Mouse (Mus musculus): ENCODE measurements around the gene Tbx15. TPM values are rescaled to one million over a fixed set of nuclear protein-coding genes. Genes with fewer than 3 reads are reported as not detected.

Tbx15 gene
- total RNA-seq, 2 experiments from 2014 or later: 1.4 to 1.5 TPM

DNA sequence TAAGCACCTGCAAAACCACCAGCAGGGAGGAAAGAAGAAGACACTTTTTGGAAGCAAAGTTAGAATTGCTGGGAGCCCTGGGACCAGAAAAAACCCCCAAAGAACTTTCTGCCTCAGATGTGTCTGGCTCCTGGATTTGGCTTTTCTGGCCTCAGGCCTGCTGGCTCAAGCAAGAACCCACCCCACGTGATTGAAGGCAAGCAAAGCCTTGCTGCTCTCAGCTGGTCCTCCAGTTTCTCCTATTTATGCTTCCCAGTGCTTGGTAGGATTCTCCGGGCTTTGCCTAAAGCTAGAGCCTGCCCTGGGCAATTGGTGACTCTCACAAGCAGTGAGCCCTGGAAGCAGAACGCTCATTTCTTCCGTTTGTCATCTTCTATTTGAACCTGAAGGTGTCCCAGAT lies 7.4 kb downstream of the Tbx15 start:
- DNase-seq (ENCODE audit: low spot score in 2 of 2): no peak
- intact Hi-C loops (cut with DNase I): no loop called here

DNA sequence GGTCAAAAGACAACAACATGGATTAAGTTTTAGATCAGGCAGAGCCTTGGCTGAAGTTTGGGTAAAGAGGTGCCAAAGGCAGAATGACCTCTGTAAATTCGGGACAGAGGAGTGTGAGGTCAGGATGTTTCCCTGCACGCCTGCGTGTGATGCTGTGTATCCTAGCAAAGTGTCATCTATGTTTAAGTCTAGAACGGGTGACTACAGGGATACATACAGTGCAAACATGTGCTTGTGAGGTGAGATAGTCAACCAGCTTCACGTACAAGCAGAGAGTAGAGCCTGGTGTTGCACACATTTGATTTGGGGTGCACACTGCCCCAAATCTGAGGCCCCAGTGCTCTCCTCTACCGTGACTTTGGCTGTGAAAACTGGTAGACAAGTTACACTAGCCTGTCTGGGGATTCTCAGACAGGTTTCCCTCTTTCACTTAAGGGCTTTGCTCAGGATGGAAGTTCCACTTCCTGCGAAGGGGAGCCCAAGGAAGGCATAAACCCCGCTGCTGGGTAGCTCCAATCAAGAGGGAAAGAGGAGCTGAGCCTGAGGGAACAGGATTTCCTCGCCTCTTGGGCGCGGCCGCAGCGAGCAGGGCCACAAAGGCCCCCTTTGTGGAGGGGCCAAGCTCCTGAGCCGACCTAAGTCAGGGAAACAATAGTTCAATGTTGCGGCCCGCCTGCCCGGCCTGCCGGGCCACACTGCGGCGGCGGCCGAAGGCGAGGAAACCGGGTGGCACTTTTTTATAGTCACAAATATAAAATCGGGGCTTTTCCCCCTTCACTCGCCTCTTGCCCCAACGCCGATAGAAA lies 8.0 kb downstream of the Tbx15 start:
- intact Hi-C loops (cut with DNase I): no loop called here
- DNase-seq (ENCODE audit: low spot score in 2 of 2): no peak

DNA sequence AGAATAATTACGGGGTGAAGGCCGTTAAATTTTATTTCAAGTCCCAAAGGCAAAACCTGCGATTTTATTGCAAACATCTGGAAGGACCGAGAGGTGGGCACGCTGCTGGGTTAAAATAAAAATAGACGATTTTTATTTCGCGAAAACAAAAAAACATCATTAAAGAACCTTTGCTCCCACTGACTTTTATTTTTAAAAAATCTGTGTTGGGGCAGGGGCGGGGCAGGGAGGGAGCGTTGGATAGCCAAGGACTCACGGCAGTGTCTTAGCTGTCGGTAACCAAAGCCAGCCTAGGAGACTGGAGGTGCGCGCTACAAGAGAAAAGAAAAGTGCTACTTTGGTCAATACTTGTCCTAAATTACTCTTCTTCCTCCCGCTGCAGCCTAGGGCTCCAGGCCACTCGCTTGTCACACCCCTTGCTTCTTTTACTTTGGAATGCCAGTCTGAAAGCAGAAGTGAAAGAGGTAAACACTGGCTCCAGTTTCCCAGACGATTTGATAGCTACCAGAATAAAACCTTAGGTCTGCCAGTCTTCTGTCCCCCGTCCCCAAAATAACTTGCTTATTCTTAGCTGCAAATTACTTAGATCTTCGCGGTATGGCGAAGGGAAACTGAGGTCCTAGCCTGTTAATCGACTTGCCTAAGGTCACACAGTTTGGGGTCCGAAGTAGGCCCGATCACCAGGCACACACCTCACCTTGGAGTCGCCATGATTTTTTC lies 8.8 kb downstream of the Tbx15 start:
- intact Hi-C loops (cut with DNase I): no loop called here
- DNase-seq (ENCODE audit: low spot score in 2 of 2): no peak

DNA sequence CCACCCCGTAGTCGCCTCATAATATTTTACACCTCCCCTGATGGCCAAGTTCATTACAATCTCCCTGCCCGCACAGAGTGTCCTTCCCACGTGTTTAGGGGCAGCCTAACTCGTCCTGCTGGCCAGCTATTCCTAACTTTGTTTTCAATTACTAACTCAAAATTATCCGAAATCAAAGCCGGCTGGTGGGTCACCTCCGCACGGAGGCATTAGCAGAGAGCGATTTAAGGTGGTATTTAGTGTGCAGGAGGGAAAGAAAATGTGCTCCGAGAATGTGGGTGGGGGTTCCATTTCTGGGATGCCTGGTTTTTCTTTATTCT lies 9.3 kb downstream of the Tbx15 start:
- intact Hi-C loops (cut with DNase I): no loop called here

DNA sequence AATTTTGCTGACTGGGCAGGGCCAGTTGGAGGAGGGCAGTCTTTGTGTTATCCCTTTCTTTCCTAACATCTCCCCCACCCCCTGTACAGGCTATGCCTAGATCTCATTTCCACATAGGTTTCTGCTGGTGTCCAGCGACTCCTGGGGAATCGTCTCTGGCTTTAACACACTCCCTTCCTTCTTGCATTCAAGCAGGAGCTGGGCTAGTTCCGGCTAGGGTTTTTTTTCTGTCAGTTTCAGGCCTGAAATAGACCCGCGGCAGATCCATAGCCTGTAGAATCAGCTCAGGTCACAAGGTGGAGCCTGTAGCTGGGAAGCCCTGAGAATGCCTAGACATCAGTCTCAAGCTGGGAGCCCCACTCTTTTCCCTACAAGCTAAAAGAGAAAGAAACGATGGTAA lies 9.7 kb downstream of the Tbx15 start:
- intact Hi-C loops (cut with DNase I): no loop called here
- no peak for DNase-seq (ENCODE audit: low spot score in 2 of 2)

More for the DNA sequence above, 9.3 kb downstream of the Tbx15 start:
- no peak for DNase-seq (ENCODE audit: low spot score in 2 of 2)

DNA sequence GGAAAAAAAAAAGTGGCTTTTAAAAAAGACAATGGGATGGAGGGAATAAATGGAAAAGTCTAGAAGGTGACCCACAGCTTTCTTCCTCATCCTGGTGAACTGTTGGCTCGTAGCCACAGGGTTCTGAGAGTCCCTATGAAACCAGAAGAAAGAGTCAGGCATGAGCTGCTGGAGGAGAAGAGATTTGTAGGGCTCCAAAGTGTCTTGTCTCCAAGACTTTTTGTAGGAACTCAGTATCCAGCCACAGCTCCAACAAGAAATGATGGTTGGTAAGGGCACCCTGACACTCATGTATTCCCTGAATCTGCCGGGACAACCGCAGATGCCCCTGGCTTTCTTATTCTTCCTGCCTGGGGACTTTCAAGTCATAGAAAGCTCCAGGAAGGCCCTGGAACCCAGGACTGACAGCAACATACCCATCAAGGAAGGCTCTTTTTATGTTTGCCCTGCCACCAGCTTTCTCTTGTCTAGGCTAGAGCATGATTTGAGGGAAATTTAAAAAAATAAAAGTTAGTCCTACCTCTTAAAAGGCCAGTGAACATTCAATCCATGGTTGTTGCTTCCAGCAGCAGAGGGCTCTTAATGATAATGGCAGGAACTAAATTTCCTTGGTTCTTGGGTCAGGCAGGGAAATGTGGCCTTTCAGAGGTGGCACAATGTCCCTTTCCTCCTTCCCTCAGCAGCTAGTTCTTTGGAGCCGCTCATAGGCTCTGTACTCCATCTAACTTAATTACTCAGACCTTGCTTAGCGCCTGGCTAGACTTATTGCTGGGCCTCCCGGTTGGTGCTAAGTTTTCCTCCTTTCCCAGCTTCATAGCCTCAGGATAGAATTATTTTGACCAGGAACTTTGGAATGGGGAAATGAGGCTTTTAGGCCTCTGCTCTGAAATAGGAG lies 11.3 kb downstream of the Tbx15 start:
- no peak for DNase-seq (ENCODE audit: low spot score in 2 of 2)
- intact Hi-C loops (cut with DNase I): no loop called here

DNA sequence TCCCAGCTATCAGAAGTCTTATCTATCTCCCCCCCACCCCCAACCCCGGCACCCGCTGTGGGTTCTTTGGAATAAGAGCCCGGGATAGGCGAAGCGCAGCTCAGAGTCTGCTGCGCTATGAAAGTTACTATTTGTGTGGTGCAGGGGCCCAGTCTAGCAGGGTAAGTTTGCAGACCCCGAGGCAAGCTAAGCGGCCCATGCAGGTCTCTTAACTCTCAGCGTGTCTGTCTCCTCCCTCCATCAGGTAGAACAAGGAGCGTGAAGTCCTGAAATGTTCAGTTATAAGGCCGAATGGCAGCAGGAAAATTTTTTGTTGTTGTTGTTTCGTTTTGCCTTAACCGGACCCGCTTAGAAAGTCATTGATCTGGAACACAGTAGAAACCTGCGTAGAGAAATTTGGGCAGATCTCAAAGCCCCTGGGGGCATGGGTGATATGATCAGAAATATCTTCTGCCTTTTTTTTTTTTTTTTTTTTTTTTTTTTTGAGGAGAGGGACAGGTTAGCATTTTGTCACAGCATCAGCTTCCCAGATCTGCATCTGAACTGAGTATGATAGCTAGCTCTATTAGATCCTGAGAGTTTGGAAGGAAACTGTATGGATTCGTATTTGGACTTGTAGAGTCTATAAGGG lies 12.4 kb downstream of the Tbx15 start:
- DNase-seq (ENCODE audit: low spot score in 2 of 2): no peak
- intact Hi-C loops (cut with DNase I): no loop called here

DNA sequence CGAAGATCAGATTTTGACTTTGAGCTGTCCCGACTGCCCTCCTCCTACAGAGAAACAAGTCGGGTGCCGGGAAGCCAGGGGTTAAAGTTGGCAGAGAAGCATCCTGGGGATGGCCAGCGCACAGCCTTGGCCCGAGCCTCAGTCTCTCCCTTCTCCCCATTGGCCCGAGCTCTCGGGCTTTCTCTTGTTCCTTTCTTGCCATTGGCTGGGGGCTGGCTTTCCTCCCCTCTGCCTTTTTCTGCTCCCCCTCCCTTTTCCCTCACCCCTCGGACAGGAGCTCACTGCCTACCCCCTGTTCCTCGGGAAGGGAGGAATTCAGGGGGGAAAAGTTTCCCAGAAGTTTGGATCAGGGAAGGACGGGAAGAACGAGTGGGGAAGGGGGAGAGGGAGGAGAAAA lies 12.9 kb downstream of the Tbx15 start:
- no peak for DNase-seq (ENCODE audit: low spot score in 2 of 2)
- intact Hi-C loops (cut with DNase I): no loop called here

DNA sequence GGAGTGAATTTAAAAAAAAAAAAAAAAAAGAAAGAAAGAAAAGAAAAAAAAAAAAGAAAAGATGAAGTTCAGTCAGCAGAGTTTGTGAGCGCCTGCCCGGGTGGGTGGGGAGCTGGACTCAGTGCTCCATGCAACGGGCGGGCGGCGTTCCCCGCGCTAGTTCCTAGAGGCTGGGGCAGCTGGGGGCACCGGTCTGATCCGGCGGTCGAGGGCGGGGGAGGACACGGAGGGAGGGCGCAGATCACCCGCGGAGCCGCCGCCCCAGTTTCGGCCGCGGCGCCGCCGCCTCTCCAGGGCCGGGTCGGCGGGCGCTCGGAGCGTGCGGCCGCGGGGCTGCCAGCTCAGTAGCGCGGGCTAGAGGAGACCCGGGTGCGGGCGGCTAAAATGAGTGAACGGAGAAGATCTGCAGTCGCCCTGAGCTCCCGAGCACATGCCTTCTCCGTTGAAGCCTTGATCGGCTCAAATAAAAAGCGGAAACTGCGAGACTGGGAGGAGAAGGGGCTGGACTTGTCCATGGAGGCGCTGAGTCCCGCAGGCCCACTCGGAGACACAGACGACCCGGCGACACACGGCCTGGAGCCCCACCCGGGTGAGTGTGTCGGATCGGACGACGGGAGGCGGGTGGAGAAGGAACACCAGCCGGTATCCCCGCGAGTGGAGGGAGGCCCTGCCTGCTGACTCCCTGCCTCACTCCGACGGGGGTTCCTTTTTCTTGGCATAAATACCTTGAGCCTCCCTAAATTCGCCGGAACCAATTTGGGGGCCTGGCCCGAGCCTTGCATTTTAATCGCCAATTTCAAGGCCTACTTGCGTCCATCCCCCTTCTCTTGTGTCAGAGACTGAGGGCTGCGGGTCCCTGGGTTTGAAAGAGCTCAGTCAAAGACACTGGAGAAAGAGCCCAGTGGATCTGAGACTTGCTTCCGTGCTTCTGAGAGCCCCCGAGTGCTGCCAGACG lies 13.6 kb downstream of the Tbx15 start:
- intact Hi-C loops (cut with DNase I): no loop called here
- DNase-seq (ENCODE audit: low spot score in 2 of 2): no peak

DNA sequence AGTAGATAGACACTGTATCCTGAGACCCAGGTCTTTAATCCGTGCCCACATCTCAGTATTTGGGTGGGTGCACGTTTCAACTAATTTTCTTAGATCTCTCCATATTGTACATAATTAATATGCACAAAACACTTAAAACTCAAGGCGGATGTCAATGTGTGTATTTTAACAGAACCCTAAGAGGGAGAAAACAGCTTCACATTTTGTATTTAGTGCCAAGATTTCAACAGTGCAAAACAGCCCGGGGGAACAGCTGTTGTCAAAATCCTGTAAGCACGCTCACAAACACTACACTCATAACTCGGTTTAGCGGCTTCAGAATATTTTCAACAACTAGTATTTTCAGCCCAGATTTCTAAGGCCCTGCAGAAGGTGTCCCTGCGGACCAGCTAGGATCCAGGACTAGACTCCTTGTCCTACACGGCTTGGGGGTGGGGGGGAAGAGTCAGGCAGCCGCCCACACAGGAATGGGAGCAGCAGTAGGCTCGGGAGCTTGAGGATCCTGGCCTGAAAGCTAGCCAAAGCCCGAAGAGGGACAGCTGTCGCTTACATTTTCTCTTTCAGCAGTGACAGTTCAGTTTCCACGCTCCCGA lies 14.5 kb downstream of the Tbx15 start:
- intact Hi-C loops (cut with DNase I): no loop called here

DNA sequence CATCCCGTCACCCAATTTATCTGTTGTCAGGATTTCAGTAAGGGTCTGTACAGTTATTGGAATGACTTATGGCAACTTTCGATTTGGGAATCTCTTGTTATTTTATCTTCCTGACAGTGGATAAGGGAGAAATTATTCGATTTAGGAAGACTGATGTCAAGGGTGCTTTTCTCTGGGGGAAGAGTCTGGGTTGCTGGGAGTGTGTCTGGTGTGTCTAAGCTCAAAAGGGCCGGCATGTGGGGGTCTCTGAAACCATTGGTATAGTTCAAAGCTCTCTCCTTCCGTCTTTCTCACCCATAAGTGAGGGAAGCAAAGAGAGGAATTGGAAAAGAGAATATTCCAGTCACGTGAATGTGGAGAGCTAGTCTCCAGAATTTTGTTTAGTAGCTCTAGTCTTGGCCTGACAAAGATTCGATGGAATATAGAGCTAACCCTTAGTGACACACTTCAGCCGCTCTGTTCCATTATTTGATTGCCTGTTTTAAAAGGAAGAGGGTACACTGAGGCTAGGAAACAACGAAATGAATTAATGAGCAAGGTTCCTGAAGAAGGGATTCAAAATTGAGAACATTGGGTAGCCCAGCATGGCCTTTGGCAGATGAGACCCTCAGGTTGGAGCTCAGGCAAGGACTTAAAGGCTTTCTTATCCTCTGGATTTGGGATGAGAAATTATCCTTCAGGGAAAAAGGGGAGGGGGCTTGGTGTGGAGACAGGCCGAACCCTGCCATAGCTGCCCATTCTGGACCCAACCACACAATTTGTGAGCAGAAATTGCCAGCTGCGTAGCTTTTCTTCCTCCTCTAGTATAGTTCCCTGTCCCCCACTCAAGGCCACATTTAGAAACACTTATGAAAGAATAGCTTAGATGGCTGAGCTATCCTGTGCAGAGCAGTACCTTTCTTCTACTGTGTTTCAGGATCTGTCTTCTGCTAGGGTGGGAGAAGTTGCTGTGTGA lies 15.5 kb downstream of the Tbx15 start:
- intact Hi-C loops (cut with DNase I): no loop called here

More for the DNA sequence above, 14.5 kb downstream of the Tbx15 start:
- no peak for DNase-seq (ENCODE audit: low spot score in 2 of 2)

DNA sequence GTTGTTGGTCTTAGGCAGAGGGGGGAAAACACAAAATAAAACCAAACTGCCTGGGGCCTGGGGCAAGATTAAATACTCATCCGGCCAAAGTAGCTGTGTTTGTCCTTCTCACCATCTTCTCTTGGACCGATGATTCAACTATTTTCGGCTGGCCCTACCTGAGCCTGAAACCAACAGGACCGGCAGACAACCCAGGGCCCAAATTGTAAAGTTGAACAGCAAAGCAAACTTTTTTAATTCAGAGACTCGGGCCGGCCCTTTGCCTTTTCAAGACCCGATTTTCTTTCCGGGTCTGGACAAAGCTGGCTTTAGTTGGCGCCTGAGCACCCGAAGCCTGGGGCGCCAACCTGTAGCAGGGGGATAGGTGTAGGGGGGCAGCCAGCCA lies 16.2 kb downstream of the Tbx15 start:
- no peak for DNase-seq (ENCODE audit: low spot score in 2 of 2)
- intact Hi-C loops (cut with DNase I): no loop called here

More for the DNA sequence above, 15.5 kb downstream of the Tbx15 start:
- DNase-seq (ENCODE audit: low spot score in 2 of 2): no peak

DNA sequence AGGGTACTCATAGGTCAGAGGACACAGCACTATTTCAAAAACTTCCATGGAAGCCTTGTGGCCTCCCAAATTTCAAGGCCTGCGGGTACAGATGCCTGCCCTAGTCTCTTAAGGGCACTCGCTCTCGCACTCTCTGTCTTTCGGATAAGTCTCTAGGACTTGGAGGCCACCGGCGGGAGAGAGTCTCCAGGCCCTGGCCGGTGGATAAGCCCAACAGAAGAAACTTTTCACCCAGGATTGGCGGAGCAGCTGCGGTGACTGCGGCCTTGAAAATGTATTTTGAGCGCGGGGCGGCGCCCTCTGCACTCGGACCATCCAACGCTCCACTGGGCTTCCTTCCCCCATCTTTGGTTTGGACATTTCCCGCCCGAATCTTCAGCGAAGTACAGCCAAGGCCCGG lies 16.6 kb downstream of the Tbx15 start:
- intact Hi-C loops (cut with DNase I): no loop called here

DNA sequence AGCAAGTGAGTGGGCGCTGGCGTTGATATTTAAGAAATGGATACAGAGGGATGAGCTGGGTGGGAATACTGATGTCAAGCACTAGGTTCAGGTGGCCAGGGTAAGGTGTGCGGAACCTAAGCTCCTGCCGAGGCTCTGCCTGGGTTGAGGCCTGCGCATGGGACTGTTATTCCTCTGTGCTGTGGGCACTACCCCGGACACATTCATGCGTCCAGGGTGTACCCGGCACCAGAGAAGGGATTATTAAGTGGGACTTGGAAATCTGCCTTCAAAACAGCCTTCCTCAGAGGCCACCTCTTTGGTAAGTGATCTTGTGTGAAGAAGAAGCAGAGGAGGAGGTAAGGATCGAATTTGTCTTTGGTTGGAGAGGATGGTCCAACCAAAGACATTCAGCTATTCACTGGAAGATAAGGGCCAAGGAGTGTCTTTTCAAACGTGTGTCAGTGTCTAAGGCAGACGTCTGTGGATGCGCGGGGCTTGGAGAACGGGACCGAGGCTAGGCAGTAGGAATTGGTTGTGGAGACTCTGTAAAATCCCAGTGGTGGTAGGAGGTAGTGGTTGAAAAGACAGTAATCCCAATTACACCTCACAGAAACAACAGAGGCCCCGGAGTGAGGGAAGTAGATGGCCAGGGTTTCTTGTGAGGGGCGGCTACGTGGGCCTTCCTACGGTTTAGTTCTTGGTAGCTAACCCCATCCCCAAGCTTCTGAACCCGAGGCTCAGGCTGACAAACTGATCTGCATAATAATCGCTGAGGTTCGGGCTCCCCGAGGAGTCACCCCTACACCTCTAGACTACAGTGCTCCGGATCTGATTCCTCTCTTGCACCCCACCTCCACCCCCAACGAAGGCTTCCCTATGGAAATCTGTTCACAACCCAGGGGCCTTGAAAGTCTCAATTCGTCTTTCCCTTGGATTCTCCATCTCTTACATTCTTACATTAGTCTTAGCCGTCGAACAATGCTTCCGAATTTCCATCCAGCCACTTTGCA lies 17.7 kb downstream of the Tbx15 start:
- DNase-seq (ENCODE audit: low spot score in 2 of 2): no peak
- intact Hi-C loops (cut with DNase I): no loop called here

More for the DNA sequence above, 16.6 kb downstream of the Tbx15 start:
- no peak for DNase-seq (ENCODE audit: low spot score in 2 of 2)

DNA sequence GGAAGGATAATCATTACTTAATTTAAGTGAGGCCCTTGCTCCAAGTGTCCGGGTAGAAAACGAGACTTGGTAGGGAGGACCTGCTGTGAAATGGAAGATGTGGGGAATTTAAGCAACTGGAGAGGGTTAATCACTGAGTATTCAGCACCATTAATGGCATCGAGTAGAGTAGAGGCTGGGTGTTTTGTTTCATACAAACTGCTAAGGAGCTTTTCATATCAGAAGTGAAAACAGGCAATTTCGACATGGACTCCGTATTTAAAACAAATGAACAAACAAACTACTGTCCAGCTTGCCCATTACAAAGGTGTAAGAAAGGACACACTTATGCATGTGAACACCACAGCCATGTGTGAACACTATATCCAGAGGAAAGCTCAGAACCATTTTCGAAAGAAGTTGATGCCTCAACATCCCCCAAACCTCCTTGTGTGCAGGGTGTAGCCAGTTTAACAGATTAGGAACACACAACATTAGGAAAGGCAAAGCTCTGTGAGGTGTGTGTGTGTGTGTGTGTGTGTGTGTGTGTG lies 19.6 kb downstream of the Tbx15 start:
- no peak for DNase-seq (ENCODE audit: low spot score in 2 of 2)
- intact Hi-C loops (cut with DNase I): no loop called here

DNA sequence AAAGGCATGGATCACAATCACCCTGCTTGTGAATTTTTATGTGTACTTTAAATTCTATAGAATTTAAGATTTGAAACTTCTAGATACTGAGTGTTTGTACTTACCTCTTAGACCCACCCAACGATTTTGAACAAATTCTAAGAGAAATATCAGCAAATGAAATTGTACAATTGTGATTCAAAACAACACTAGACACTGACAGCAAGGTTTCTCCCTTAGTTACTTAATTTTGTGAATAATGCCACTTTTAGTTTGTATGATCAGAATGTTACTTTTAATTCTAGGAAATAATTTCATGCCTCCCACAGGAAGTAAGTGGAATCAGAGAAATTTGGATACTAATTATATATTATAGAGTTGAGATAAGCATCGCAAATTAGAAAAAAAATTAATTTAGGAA lies 20.2 kb downstream of the Tbx15 start:
- intact Hi-C loops (cut with DNase I): no loop called here
- no peak for DNase-seq (ENCODE audit: low spot score in 2 of 2)

Data from left cerebral cortex, postnatal 14 days (tissue).